Mouse (Mus musculus) embryonic facial prominence, embryonic 13.5 days (tissue): ENCODE measurements at regions not wholly inside any gene's neighbourhood (a gene's known extent, or its start where the extent isn't known, plus 50 kb on each side); places are given as distances from the start of the nearest gene placed in this dataset.

Experiments used
- ATAC-seq: fragments of 200-750 bp; cut with Nextera tagmentation; 2 replicates; pipeline ENCODE4 v1.8.0; 2017; ENCODE audit warnings: low read depth; ENCODE audit not compliant: insufficient number of reproducible peaks, insufficient read depth, low FRiP score, low TSS enrichment
- H3K27ac ChIP-seq: fragments of 300-500 bp; sonication (generic); 2 replicates; pipeline ENCODE4 v1.5.1; 2015; ENCODE audit warnings: moderate library complexity, mild to moderate bottlenecking, inconsistent platforms
- H3K27me3 ChIP-seq: fragments of 300-500 bp; sonication (generic); 2 replicates; pipeline ENCODE4 v1.6.1; 2015; ENCODE audit warnings: mild to moderate bottlenecking, inconsistent platforms
- H3K36me3 ChIP-seq: fragments of 300-500 bp; sonication (generic); 2 replicates; pipeline ENCODE4 v1.6.1; 2015; ENCODE audit warnings: mild to moderate bottlenecking, inconsistent platforms
- H3K4me1 ChIP-seq: fragments of 300-500 bp; sonication (generic); 2 replicates; pipeline ENCODE4 v1.6.1; 2015; ENCODE audit warnings: inconsistent platforms
- H3K4me2 ChIP-seq: fragments of 300-500 bp; sonication (generic); 2 replicates; pipeline ENCODE4 v1.6.1; 2015; ENCODE audit warnings: moderate library complexity, mild to moderate bottlenecking, inconsistent platforms
- H3K4me3 ChIP-seq: fragments of 300-500 bp; sonication (generic); 2 replicates; pipeline ENCODE4 v1.5.1; 2015; ENCODE audit warnings: mild to moderate bottlenecking, inconsistent platforms
- H3K9ac ChIP-seq: fragments of 300-500 bp; sonication (generic); 2 replicates; pipeline ENCODE4 v1.6.1; 2015; ENCODE audit warnings: mild to moderate bottlenecking, inconsistent platforms
- H3K9me3 ChIP-seq: fragments of 300-500 bp; sonication (generic); 2 replicates; pipeline ENCODE4 v1.6.1; 2016; ENCODE audit warnings: inconsistent platforms
- WGBS: fragments of 180-500 bp; shearing (Covaris S2); methylation state at CpG from one replicate; pipeline ENCODE4 v1.1.7; 2015; ENCODE audit warnings: mixed read lengths; 5-methylcytosine and 5-hydroxymethylcytosine counted together

DNA sequence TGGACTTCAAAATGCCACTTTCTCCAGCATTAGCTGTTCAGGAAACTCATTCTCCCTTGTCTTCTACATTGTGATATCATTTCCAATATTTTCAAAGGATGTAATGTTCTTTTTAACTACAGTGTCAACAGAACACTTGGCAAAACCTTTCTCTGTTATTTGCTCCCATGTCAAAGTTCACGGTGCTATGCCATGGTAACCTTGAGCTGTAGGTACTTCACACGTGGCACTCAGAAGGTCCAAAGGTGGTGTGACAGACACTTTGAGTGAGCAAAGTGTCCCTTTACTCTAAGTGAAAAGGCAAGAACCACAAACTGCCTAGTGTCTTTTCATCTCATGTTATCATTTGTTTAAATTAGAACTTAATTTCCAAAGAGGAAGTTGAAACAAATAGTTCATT is 53.3 kb upstream of the Tram2 start:
- no peak overlapping the region for H3K27ac ChIP-seq
- 77% methylated on average over 2 of the region's 2 CpGs for WGBS
- no peaks in the 10 kb centered on the region for H3K4me1 ChIP-seq
- no peaks in the 10 kb centered on the region for H3K36me3 ChIP-seq
- H3K4me3 ChIP-seq = no peak overlapping the region
- ATAC-seq = no peak
- H3K4me2 ChIP-seq = no peak overlapping the region
- H3K9me3 ChIP-seq = peaks cover 3% of the 10 kb centered on the region; the same call in 1 of the 2 replicates
- no peak overlapping the region for H3K9ac ChIP-seq
- no peaks in the 10 kb centered on the region for H3K27me3 ChIP-seq

DNA sequence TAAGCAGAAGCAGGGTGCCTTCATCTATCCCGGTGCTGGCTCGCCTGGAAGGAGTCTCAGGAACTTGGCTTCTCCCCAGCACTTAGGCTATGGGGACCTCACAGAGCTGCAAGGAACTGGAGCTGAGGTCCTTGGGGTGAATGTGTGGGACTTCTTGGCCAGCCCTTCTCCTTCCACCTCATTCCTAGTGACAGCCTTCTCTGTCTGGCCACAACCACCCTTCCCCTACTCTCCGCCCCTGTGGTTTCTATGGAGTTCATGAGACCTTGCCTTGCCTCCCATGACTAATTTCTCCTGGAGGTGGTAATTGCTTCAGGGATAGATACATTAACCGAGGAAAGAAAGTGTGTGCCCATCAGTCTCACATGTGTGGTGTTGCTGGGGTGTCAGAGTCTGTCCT is 67.9 kb upstream of the Tram2 start:
- Histone ChIP-seq H3K9ac (no peak overlapping the region), H3K27ac (no peak overlapping the region), H3K36me3 (no peaks in the 10 kb centered on the region), H3K27me3 (no peaks in the 10 kb centered on the region), H3K9me3 (no peaks in the 10 kb centered on the region), H3K4me2 (no peak overlapping the region), H3K4me1 (no peaks in the 10 kb centered on the region), H3K4me3 (no peak overlapping the region)
- 69% methylated on average over 4 of the region's 4 CpGs for WGBS
- ATAC-seq = no peak

DNA sequence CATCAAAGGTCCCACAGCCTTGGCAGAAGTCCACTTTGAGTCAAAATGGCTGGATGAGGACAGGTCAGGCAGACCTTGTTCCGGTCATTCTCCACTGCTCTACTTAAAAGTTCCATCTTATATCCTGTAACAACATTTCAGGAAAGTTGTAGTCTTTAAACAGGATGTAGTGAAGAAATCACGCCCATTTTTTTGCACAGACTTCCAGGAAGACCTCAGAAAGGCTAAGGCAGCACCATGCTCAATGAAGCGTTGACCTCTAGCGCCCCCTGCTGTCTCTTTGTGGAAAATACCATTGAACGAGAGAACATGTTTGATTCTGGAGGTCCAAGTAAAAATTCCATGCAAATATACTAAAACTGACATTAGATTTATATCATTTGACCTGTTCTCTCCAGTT is 56.6 kb upstream of the Tmem14a start:
- H3K4me3 ChIP-seq = no peak overlapping the region
- H3K9ac ChIP-seq = no peak overlapping the region
- no peaks in the 10 kb centered on the region for H3K9me3 ChIP-seq
- H3K27ac ChIP-seq = no peak overlapping the region
- H3K4me2 ChIP-seq = no peak overlapping the region
- H3K4me1 ChIP-seq = peaks cover 8% of the 10 kb centered on the region; the same call in 1 of the 2 replicates
- peaks cover 15% of the 10 kb centered on the region for H3K27me3 ChIP-seq
- H3K36me3 ChIP-seq = no peaks in the 10 kb centered on the region
- WGBS = 19% methylated on average over 5 of the region's 5 CpGs
- no peak for ATAC-seq

DNA sequence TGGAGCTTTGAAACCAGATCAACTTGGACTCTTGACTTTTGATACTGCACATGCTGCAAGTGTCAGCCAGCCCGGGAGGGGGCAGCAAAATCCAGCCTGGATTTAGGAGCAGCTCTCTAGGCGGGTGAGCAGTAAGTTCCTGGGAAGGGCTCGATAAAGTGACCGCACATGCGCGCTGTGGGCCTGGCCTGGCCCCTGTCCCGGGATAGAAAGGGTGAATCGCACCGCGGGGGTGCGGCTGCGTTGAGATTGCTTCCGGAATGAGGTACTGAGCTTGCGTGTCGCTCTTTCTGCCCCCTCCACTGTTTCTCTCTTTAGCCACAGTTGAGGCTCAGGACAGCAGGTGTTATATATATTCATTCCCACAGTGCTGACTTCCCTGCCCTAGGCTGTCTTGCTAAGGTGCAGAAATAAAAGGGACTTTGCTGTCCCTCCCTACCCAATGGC is 52.1 kb upstream of the Tmem14a start:
- ATAC-seq = peak; percentile 85
- H3K9me3 ChIP-seq = no peaks in the 10 kb centered on the region
- H3K36me3 ChIP-seq = no peaks in the 10 kb centered on the region
- peaks cover 15% of the 10 kb centered on the region for H3K27me3 ChIP-seq
- peak overlapping the region; percentile 75 for H3K4me2 ChIP-seq
- peaks cover 12% of the 10 kb centered on the region; the same call in 1 of the 2 replicates for H3K4me1 ChIP-seq
- peak overlapping the region; percentile 49 for H3K9ac ChIP-seq
- under 1% methylated on average over 15 of the region's 15 CpGs for WGBS
- no peak overlapping the region for H3K27ac ChIP-seq
- peak overlapping the region; percentile 46 for H3K4me3 ChIP-seq

DNA sequence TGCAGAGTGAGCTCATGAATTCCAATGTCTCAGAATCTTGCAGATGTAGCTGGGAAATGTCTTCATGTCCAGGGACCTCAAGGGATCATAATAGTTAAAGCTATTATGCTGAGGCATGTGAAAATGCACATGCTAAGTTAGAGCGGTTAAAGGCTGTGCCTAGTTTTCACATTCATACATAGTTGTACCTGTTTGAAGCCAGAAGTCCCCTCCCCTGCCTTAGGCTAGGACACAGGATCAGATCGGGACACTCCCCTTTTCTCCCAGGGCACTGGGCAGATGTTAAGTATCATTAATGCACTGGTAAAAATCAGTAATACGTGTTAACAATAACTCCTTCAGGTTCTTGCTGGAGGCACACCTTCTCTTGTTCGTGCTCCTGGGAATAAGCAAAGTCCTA is 51.6 kb upstream of the Tmem14a start:
- no peaks in the 10 kb centered on the region for H3K9me3 ChIP-seq
- peak overlapping the region; percentile 46 for H3K4me3 ChIP-seq
- WGBS = 60% methylated on average over 4 of the region's 4 CpGs
- peak overlapping the region; percentile 49 for H3K9ac ChIP-seq
- H3K36me3 ChIP-seq = no peaks in the 10 kb centered on the region
- peak overlapping the region; percentile 75 for H3K4me2 ChIP-seq
- H3K4me1 ChIP-seq = peaks cover 12% of the 10 kb centered on the region; the same call in 1 of the 2 replicates
- ATAC-seq = no peak
- H3K27ac ChIP-seq = no peak overlapping the region
- H3K27me3 ChIP-seq = peaks cover 15% of the 10 kb centered on the region
